Mouse (Mus musculus) heart, embryonic 15.5 days (tissue): ENCODE results near the gene H13. TPM values are rescaled to one million over a fixed set of nuclear protein-coding genes. Genes with fewer than 3 reads are reported as not detected.

Source experiments
- ATAC-seq: fragments of 200-750 bp; cut with Nextera tagmentation; replicated peaks from 2 replicates; pipeline ENCODE4 v1.8.0; 2017; ENCODE audit warnings: low read depth, moderate TSS enrichment; ENCODE audit not compliant: insufficient number of reproducible peaks, insufficient read depth, low FRiP score
- H3K27ac ChIP-seq: fragments of 300-500 bp; sonication (generic); 2 replicates; pipeline ENCODE4 v1.5.1; 2015; ENCODE audit warnings: mild to moderate bottlenecking, inconsistent platforms
- H3K27me3 ChIP-seq: fragments of 300-500 bp; sonication (generic); 2 replicates; pipeline ENCODE4 v1.6.1; 2015; ENCODE audit warnings: inconsistent platforms
- H3K36me3 ChIP-seq: fragments of 300-500 bp; sonication (generic); 2 replicates; pipeline ENCODE4 v1.6.1; 2015; ENCODE audit warnings: mild to moderate bottlenecking, inconsistent platforms
- H3K4me1 ChIP-seq: fragments of 300-500 bp; sonication (generic); replicated peaks from 2 replicates; pipeline ENCODE4 v1.6.1; 2015; ENCODE audit warnings: inconsistent platforms
- H3K4me2 ChIP-seq: fragments of 300-500 bp; sonication (generic); 2 replicates; pipeline ENCODE4 v1.6.1; 2015; ENCODE audit warnings: inconsistent platforms, mild to moderate bottlenecking, moderate library complexity
- H3K4me3 ChIP-seq: fragments of 300-500 bp; sonication (generic); 2 replicates; pipeline ENCODE4 v1.5.1; 2015; ENCODE audit warnings: mild to moderate bottlenecking, inconsistent platforms
- H3K9ac ChIP-seq: fragments of 300-500 bp; sonication (generic); 2 replicates; pipeline ENCODE4 v1.6.1; 2015; ENCODE audit warnings: mild to moderate bottlenecking, inconsistent platforms
- H3K9me3 ChIP-seq: fragments of 300-500 bp; sonication (generic); replicated peaks from 2 replicates; pipeline ENCODE4 v1.6.1; 2016; ENCODE audit warnings: inconsistent platforms
- WGBS: fragments of 180-500 bp; shearing (Covaris S2); methylation state at CpG from one replicate; pipeline ENCODE4 v1.1.7; 2015; ENCODE audit warnings: mixed read lengths; 5-methylcytosine and 5-hydroxymethylcytosine counted together
- polyA plus RNA-seq: library from polyadenylated mRNA; unstranded; fragments of >200 nt; fragmentation: Nextera tagmentation; extraction: Ambion mirVana; gene quantifications from 2 replicates; pipeline ENCODE4 v1.2.1, GENCODE M21; 2015

Gene H13
- polyA plus RNA-seq, 1 experiment from 2014 or later = 70.6 TPM

DNA sequence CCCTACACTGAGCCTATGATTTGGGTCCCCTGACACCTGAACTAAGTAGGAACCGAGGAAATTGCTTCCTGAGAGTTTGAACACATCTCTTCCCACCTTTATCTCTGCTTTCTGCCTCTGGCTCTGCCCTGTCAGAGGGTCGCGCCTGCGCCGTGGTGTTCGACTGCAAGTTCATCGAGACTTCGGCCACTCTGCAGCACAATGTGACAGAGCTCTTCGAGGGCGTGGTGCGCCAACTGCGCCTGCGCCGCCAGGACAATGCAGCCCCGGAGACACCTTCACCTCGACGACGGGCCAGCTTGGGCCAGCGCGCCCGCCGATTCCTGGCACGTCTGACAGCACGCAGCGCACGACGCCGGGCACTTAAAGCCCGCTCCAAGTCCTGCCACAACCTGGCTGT, 35.0 kb upstream of the H13 start:
- H3K27ac ChIP-seq = 0 out of 2 replicates have a peak overlapping the region, but pooled peaks have one; percentile 87
- no peak overlapping the region for H3K4me2 ChIP-seq
- ATAC-seq = no peak

GRCm38 (mm10) chr2:152636246-152637005, 32.8 kb upstream of the H13 start:
- peaks cover 46% of the 10 kb centered on the region for H3K4me1 ChIP-seq
- no peak overlapping the region for H3K4me3 ChIP-seq
- H3K9me3 ChIP-seq = no peaks in the 10 kb centered on the region
- H3K27ac ChIP-seq = peak overlapping the region; percentile 87
- ATAC-seq = peak; percentile 72
- no peak overlapping the region for H3K4me2 ChIP-seq
- H3K36me3 ChIP-seq = no peaks in the 10 kb centered on the region
- H3K9ac ChIP-seq = no peak overlapping the region
- WGBS = 44% methylated on average over 23 of the region's 23 CpGs
- H3K27me3 ChIP-seq = 0 out of 2 replicates have a peak, but pooled peaks cover 5% of the 10 kb centered on the region

More for the DNA sequence above, 35.0 kb upstream of the H13 start:
- WGBS = 56% methylated on average over 29 of the region's 29 CpGs
- Histone ChIP-seq H3K9ac (no peak overlapping the region), H3K4me3 (no peak overlapping the region), H3K27me3 (0 out of 2 replicates have a peak, but pooled peaks cover 5% of the 10 kb centered on the region), H3K4me1 (peaks cover 40% of the 10 kb centered on the region), H3K9me3 (no peaks in the 10 kb centered on the region), H3K36me3 (no peaks in the 10 kb centered on the region)

DNA sequence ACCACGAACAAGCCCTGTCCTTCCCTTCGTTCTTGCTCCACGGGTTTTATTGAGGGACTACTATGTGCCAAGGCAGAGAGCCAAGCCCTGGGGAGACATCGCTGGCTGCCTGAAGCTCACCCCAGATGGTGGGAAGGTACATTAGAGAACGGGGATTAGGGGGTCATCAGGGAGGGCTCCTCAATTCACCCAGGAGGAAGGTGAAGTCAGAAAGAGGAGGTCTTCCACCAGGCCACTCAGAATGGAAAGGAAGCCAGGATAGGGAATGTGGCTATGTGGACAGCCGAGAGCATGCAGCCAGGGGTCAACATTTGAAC, 32.3 kb upstream of the H13 start:
- Histone ChIP-seq H3K4me1 (peaks cover 46% of the 10 kb centered on the region), H3K4me2 (no peak overlapping the region)
- 61% methylated on average over 6 of the region's 6 CpGs for WGBS

GRCm38 (mm10) chr2:152637381-152637780, 31.9 kb upstream of the H13 start:
- peak overlapping the region; percentile 87 for H3K27ac ChIP-seq
- peaks cover 43% of the 10 kb centered on the region for H3K4me1 ChIP-seq

More for the DNA sequence above, 32.3 kb upstream of the H13 start:
- H3K4me3 ChIP-seq = no peak overlapping the region
- no peak for ATAC-seq
- H3K9me3 ChIP-seq = no peaks in the 10 kb centered on the region
- H3K9ac ChIP-seq = no peak overlapping the region
- no peaks in the 10 kb centered on the region for H3K36me3 ChIP-seq
- H3K27ac ChIP-seq = peak overlapping the region; percentile 87
- H3K27me3 ChIP-seq = 0 out of 2 replicates have a peak, but pooled peaks cover 5% of the 10 kb centered on the region

GRCm38 (mm10) chr2:152638865-152639264, 30.4 kb upstream of the H13 start:
- H3K9ac ChIP-seq = no peak overlapping the region
- WGBS = 58% methylated on average over 6 of the region's 6 CpGs
- no peak overlapping the region for H3K4me3 ChIP-seq
- H3K36me3 ChIP-seq = no peaks in the 10 kb centered on the region
- 0 out of 2 replicates have a peak, but pooled peaks cover 5% of the 10 kb centered on the region for H3K27me3 ChIP-seq
- ATAC-seq = no peak
- no peak overlapping the region for H3K4me2 ChIP-seq
- H3K27ac ChIP-seq = peak overlapping the region; percentile 87
- H3K4me1 ChIP-seq = peaks cover 32% of the 10 kb centered on the region
- H3K9me3 ChIP-seq = no peaks in the 10 kb centered on the region

More at GRCm38 (mm10) chr2:152637381-152637780, 31.9 kb upstream of the H13 start:
- Histone ChIP-seq H3K4me2 (no peak overlapping the region), H3K9ac (no peak overlapping the region), H3K4me3 (no peak overlapping the region), H3K27me3 (0 out of 2 replicates have a peak, but pooled peaks cover 5% of the 10 kb centered on the region), H3K9me3 (no peaks in the 10 kb centered on the region), H3K36me3 (no peaks in the 10 kb centered on the region)
- 82% methylated on average over 4 of the region's 4 CpGs for WGBS
- ATAC-seq = no peak

GRCm38 (mm10) chr2:152639406-152640113, 29.7 kb upstream of the H13 start:
- WGBS = 18% methylated on average over 11 of the region's 11 CpGs
- no peak overlapping the region for H3K4me3 ChIP-seq
- H3K36me3 ChIP-seq = no peaks in the 10 kb centered on the region
- no peak overlapping the region for H3K4me2 ChIP-seq
- ATAC-seq = peak; percentile 11; the same call in 1 of the 2 replicates
- peaks cover 27% of the 10 kb centered on the region for H3K4me1 ChIP-seq
- H3K9ac ChIP-seq = 0 out of 2 replicates have a peak overlapping the region, but pooled peaks have one; percentile 23
- H3K27ac ChIP-seq = peak overlapping the region; percentile 87
- no peaks in the 10 kb centered on the region for H3K9me3 ChIP-seq
- 0 out of 2 replicates have a peak, but pooled peaks cover under 1% of the 10 kb centered on the region for H3K27me3 ChIP-seq

GRCm38 (mm10) chr2:152652901-152653620, 16.2 kb upstream of the H13 start:
- Histone ChIP-seq H3K4me1 (peaks cover 15% of the 10 kb centered on the region; the same call in 1 of the 2 replicates), H3K4me3 (no peak overlapping the region), H3K9ac (no peak overlapping the region), H3K27ac (peak overlapping the region; percentile 57; the same call in 1 of the 2 replicates), H3K36me3 (no peaks in the 10 kb centered on the region), H3K9me3 (no peaks in the 10 kb centered on the region), H3K27me3 (no peaks in the 10 kb centered on the region), H3K4me2 (no peak overlapping the region)
- peak; percentile 68 for ATAC-seq
- WGBS = 40% methylated on average over 10 of the region's 10 CpGs

DNA sequence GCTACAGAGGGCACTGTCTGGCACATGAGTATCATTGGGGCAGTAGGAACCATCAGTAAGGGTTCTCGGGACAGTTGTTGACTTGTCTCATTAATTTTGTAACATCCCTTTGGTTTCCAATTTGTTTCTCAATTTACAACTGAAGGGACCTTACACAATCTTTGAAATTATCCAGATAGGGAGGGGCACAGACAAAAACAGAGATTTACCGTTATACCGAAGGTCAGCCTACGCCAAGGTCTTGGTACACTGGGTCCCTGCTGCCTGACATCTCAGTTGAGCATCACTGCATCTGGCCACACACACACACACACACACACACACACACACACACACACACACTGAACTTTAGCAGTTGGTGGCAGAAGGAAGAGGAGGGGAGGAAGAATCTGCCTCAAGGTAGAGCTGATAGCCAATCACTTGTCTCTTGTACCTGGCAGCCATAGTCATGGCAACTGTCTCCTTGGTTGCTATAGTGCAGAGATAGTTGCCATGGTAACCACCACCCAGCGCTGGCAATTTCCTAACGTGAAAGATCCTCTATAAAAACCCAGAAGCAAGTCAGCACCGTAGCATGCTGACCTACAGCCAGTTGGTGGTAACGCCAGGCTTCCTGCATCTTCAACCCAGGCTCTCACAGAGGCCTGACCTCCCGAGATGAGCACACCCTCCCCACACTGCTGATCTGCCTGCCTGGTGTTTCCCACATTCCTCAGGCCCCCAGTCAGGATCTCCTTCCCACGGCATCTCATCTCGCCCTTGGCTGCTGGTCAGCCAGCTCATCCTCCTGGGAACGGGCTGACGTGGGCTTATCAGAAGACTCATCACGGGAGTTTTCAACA, 15.2 kb upstream of the H13 start:
- peaks cover 15% of the 10 kb centered on the region; the same call in 1 of the 2 replicates for H3K4me1 ChIP-seq
- H3K9me3 ChIP-seq = no peaks in the 10 kb centered on the region
- H3K4me3 ChIP-seq = no peak overlapping the region
- no peak overlapping the region for H3K4me2 ChIP-seq
- H3K27me3 ChIP-seq = no peaks in the 10 kb centered on the region
- no peak overlapping the region for H3K9ac ChIP-seq
- ATAC-seq = no peak; the same call in 1 of the 2 replicates
- 0 out of 2 replicates have a peak overlapping the region, but pooled peaks have one; percentile 28 for H3K27ac ChIP-seq
- no peaks in the 10 kb centered on the region for H3K36me3 ChIP-seq
- 31% methylated on average over 14 of the region's 14 CpGs for WGBS

GRCm38 (mm10) chr2:152657398-152657797, 11.9 kb upstream of the H13 start:
- no peak for ATAC-seq
- Histone ChIP-seq H3K4me3 (no peak overlapping the region), H3K4me2 (no peak overlapping the region), H3K9me3 (no peaks in the 10 kb centered on the region), H3K27ac (no peak overlapping the region), H3K9ac (no peak overlapping the region), H3K4me1 (peaks cover 15% of the 10 kb centered on the region; the same call in 1 of the 2 replicates), H3K36me3 (no peaks in the 10 kb centered on the region), H3K27me3 (no peaks in the 10 kb centered on the region)
- 58% methylated on average over 10 of the region's 10 CpGs for WGBS

DNA sequence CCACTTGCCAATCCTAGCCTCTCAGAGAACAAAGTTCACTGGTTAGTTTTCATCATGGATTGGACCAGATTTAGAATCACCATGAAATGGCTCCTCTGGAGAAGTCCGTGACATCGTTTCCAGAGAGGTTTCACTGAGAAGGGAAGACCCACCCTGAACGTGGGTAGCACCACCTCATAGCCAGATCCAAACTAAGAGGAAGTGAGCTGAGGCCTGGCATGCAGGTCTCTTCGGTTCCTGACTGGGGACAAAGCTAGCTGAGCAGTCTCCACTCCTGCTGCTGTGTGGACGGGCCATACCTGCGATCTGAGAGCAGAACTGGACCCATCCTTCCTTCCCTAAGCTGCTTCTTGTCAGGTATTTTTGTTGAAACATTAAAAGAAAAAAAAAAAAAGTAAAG, 8.1 kb upstream of the H13 start:
- WGBS = 71% methylated on average over 6 of the region's 6 CpGs
- Histone ChIP-seq H3K4me2 (no peak overlapping the region), H3K27me3 (no peaks in the 10 kb centered on the region), H3K4me3 (no peak overlapping the region), H3K27ac (no peak overlapping the region), H3K4me1 (no peaks in the 10 kb centered on the region), H3K36me3 (no peaks in the 10 kb centered on the region), H3K9ac (no peak overlapping the region), H3K9me3 (no peaks in the 10 kb centered on the region)
- ATAC-seq = no peak
